Mouse (Mus musculus): ENCODE results near the gene Nap1l4. TPM values are rescaled to one million over a fixed set of nuclear protein-coding genes. Genes with fewer than 3 reads are reported as not detected.
A peak's percentile ranks its signal among the peaks of the same experiment; 100 is the strongest.

Nap1l4 gene
- polyA plus RNA-seq (2015; fragmentation: Nextera tagmentation; extraction: Ambion mirVana): 225 and 227 TPM in 2 replicates

- Histone ChIP-seq H3K4me2 (ENCODE audit: low read depth, low read length) (peak within 1 kb of the TSS; percentile 83), H3K4me1 (replicated peaks; ENCODE audit: control insufficient read depth, insufficient read depth, low read length) (peaks cover 19% of the 10 kb centered on the region), H3K4me3 (ENCODE audit: low read length) (peak within 1 kb of the TSS; percentile 98), H3K27me3 (ENCODE audit: control insufficient read depth, insufficient read depth, low read depth, low read length) (no peaks in the 10 kb centered on the region), H3K27ac (ENCODE audit: low read length) (peak within 1 kb of the TSS; percentile 92), H3K9ac (ENCODE audit: low read length) (peak within 1 kb of the TSS; percentile 91), H3K9me3 (ENCODE audit: control insufficient read depth, low read length) (no peaks in the 10 kb centered on the region), H3K36me3 (ENCODE audit: control insufficient read depth, insufficient read depth, low read length) (peaks cover 3% of the 10 kb centered on the region; the same call in 1 of the 2 replicates)
- under 1% methylated on average over 43 of the region's 43 CpGs for WGBS
- ATAC-seq (ENCODE audit: low read depth): peak; percentile 99
These were observed at the start of gene Nap1l4 for GRCm38 (mm10) chr7:143548976-143549457. TSS of gene Nap1l4 (minus strand) at chr7:143549106.

GRCm38 (mm10) chr7:143594865-143595264 lies 46.0 kb upstream of the Nap1l4 start:
- Histone ChIP-seq H3K9me3 (ENCODE audit: control insufficient read depth, low read length) (no peaks in the 10 kb centered on the region), H3K9ac (ENCODE audit: low read length) (no peak overlapping the region), H3K27me3 (ENCODE audit: control insufficient read depth, insufficient read depth, low read depth, low read length) (no peaks in the 10 kb centered on the region), H3K27ac (ENCODE audit: low read length) (no peak overlapping the region), H3K36me3 (ENCODE audit: control insufficient read depth, insufficient read depth, low read length) (peaks cover 4% of the 10 kb centered on the region; the same call in 1 of the 2 replicates), H3K4me1 (replicated peaks; ENCODE audit: control insufficient read depth, insufficient read depth, low read length) (peaks cover 10% of the 10 kb centered on the region), H3K4me2 (ENCODE audit: low read depth, low read length) (no peak overlapping the region), H3K4me3 (ENCODE audit: low read length) (no peak overlapping the region)
- 65% methylated on average over 5 of the region's 5 CpGs for WGBS
- no peak for ATAC-seq (ENCODE audit: low read depth)

- no peaks in the 10 kb centered on the region for H3K9me3 ChIP-seq (ENCODE audit: control insufficient read depth, low read length)
- H3K9ac ChIP-seq (ENCODE audit: low read length): no peak overlapping the region
- H3K36me3 ChIP-seq (ENCODE audit: control insufficient read depth, insufficient read depth, low read length): peaks cover 5% of the 10 kb centered on the region; the same call in 1 of the 2 replicates
- H3K27me3 ChIP-seq (ENCODE audit: control insufficient read depth, insufficient read depth, low read depth, low read length): no peaks in the 10 kb centered on the region
- H3K4me2 ChIP-seq (ENCODE audit: low read depth, low read length): no peak overlapping the region
- WGBS: 82% methylated on average over 10 of the region's 10 CpGs
- H3K4me1 ChIP-seq (replicated peaks; ENCODE audit: control insufficient read depth, insufficient read depth, low read length): no peaks in the 10 kb centered on the region
- H3K4me3 ChIP-seq (ENCODE audit: low read length): no peak overlapping the region
- no peak for ATAC-seq (ENCODE audit: low read depth)
- no peak overlapping the region for H3K27ac ChIP-seq (ENCODE audit: low read length)
These were observed 43.3 kb upstream of the Nap1l4 start for GRCm38 (mm10) chr7:143592255-143592654.

DNA sequence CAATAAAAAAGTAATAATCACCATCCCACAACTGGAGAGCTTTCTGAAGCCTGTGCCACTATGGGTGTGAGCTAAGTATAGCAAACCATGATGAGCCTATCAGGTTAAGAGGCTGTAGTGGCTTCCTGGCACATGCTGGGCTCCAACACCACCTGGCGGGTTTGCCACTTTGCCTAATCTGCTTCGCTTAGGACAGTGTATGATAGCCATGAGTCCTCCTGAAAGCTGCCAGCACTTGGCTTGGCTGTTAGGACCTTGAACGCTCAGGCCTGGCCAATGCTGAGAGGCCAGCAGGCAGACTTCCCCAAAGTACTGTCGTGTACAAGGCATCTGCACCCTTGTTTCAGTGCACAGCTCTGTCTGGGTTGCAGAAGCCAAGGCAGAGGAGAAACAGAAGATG lies 39.1 kb upstream of the Nap1l4 start:
- no peak overlapping the region for H3K4me3 ChIP-seq (ENCODE audit: low read length)
- H3K27me3 ChIP-seq (ENCODE audit: control insufficient read depth, insufficient read depth, low read depth, low read length): no peaks in the 10 kb centered on the region
- no peaks in the 10 kb centered on the region for H3K9me3 ChIP-seq (ENCODE audit: control insufficient read depth, low read length)
- no peak overlapping the region for H3K9ac ChIP-seq (ENCODE audit: low read length)
- ATAC-seq (ENCODE audit: low read depth): no peak
- no peak overlapping the region for H3K4me2 ChIP-seq (ENCODE audit: low read depth, low read length)
- H3K36me3 ChIP-seq (ENCODE audit: control insufficient read depth, insufficient read depth, low read length): peaks cover 18% of the 10 kb centered on the region
- 91% methylated on average over 4 of the region's 4 CpGs for WGBS
- no peaks in the 10 kb centered on the region for H3K4me1 ChIP-seq (replicated peaks; ENCODE audit: control insufficient read depth, insufficient read depth, low read length)
- no peak overlapping the region for H3K27ac ChIP-seq (ENCODE audit: low read length)

GRCm38 (mm10) chr7:143587586-143587985 lies 38.7 kb upstream of the Nap1l4 start:
- H3K27ac ChIP-seq (ENCODE audit: low read length): no peak overlapping the region
- no peaks in the 10 kb centered on the region for H3K4me1 ChIP-seq (replicated peaks; ENCODE audit: control insufficient read depth, insufficient read depth, low read length)
- H3K27me3 ChIP-seq (ENCODE audit: control insufficient read depth, insufficient read depth, low read depth, low read length): no peaks in the 10 kb centered on the region
- ATAC-seq (ENCODE audit: low read depth): no peak
- no peaks in the 10 kb centered on the region for H3K9me3 ChIP-seq (ENCODE audit: control insufficient read depth, low read length)
- H3K36me3 ChIP-seq (ENCODE audit: control insufficient read depth, insufficient read depth, low read length): peaks cover 18% of the 10 kb centered on the region
- H3K4me3 ChIP-seq (ENCODE audit: low read length): no peak overlapping the region
- WGBS: 83% methylated on average over 5 of the region's 5 CpGs
- H3K4me2 ChIP-seq (ENCODE audit: low read depth, low read length): no peak overlapping the region
- no peak overlapping the region for H3K9ac ChIP-seq (ENCODE audit: low read length)

- ATAC-seq (ENCODE audit: low read depth): peak; percentile 34; the same call in 1 of the 2 replicates
- Histone ChIP-seq H3K4me2 (ENCODE audit: low read depth, low read length) (no peak overlapping the region), H3K27me3 (ENCODE audit: control insufficient read depth, insufficient read depth, low read depth, low read length) (no peaks in the 10 kb centered on the region), H3K36me3 (ENCODE audit: control insufficient read depth, insufficient read depth, low read length) (peaks cover 23% of the 10 kb centered on the region), H3K4me3 (ENCODE audit: low read length) (no peak overlapping the region), H3K27ac (ENCODE audit: low read length) (no peak overlapping the region), H3K9me3 (ENCODE audit: control insufficient read depth, low read length) (no peaks in the 10 kb centered on the region), H3K4me1 (replicated peaks; ENCODE audit: control insufficient read depth, insufficient read depth, low read length) (no peaks in the 10 kb centered on the region), H3K9ac (ENCODE audit: low read length) (no peak overlapping the region)
- 32% methylated on average over 3 of the region's 3 CpGs for WGBS
These were observed 35.0 kb upstream of the Nap1l4 start for GRCm38 (mm10) chr7:143583956-143584355.

DNA sequence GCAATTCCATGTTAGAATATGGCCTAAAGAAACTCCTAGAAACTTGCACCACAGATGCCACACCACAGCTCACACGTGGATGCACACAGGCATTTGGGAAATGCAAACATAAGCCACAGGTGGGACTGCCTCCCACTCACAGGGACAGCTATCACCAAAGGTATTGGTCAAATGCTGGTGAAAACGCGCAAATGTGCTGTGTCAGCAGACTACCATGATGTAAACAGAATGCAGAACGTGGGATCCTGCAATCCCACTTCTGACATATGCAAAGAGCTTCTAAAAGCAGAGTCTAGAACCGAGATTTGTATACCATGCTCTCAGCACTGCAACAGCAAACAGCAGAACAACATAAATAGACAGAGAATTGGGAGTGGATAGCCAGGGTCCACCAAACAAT lies 34.1 kb upstream of the Nap1l4 start:
- no peak for ATAC-seq (ENCODE audit: low read depth)
- 89% methylated on average over 5 of the region's 5 CpGs for WGBS

DNA sequence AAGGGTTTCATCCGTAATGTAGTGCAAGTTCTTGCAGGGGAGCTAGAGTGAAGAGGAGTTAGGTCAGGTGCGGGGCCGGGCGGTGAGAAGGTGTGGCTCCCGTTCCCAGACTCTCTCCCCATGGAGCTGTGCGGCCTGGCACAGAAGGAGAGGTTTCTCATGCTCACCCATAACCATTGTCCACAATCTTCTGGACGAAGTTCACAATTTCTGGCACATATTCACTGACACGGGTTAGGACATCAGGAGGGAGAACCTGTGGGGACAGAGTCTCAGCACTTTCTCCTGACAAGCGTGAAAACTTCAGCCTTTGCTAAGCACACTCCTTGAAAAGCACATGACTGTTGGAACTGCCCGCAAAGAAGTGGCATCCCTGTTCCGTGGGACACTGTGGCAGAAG lies 26.8 kb upstream of the Nap1l4 start:
- no peak for ATAC-seq (ENCODE audit: low read depth)
- 94% methylated on average over 11 of the region's 11 CpGs for WGBS
- no peak overlapping the region for H3K4me2 ChIP-seq (ENCODE audit: low read depth, low read length)
- H3K9ac ChIP-seq (ENCODE audit: low read length): no peak overlapping the region
- no peak overlapping the region for H3K4me3 ChIP-seq (ENCODE audit: low read length)
- no peaks in the 10 kb centered on the region for H3K4me1 ChIP-seq (replicated peaks; ENCODE audit: control insufficient read depth, insufficient read depth, low read length)
- no peak overlapping the region for H3K27ac ChIP-seq (ENCODE audit: low read length)
- H3K27me3 ChIP-seq (ENCODE audit: control insufficient read depth, insufficient read depth, low read depth, low read length): no peaks in the 10 kb centered on the region
- H3K36me3 ChIP-seq (ENCODE audit: control insufficient read depth, insufficient read depth, low read length): peaks cover 50% of the 10 kb centered on the region
- no peaks in the 10 kb centered on the region for H3K9me3 ChIP-seq (ENCODE audit: control insufficient read depth, low read length)

More for the DNA sequence above, 34.1 kb upstream of the Nap1l4 start:
- H3K9ac ChIP-seq (ENCODE audit: low read length): no peak overlapping the region
- no peak overlapping the region for H3K4me3 ChIP-seq (ENCODE audit: low read length)
- H3K9me3 ChIP-seq (ENCODE audit: control insufficient read depth, low read length): no peaks in the 10 kb centered on the region
- H3K4me1 ChIP-seq (replicated peaks; ENCODE audit: control insufficient read depth, insufficient read depth, low read length): no peaks in the 10 kb centered on the region
- H3K27me3 ChIP-seq (ENCODE audit: control insufficient read depth, insufficient read depth, low read depth, low read length): no peaks in the 10 kb centered on the region
- peaks cover 23% of the 10 kb centered on the region for H3K36me3 ChIP-seq (ENCODE audit: control insufficient read depth, insufficient read depth, low read length)
- H3K4me2 ChIP-seq (ENCODE audit: low read depth, low read length): no peak overlapping the region
- no peak overlapping the region for H3K27ac ChIP-seq (ENCODE audit: low read length)

GRCm38 (mm10) chr7:143565648-143566039 lies 16.7 kb upstream of the Nap1l4 start:
- no peaks in the 10 kb centered on the region for H3K9me3 ChIP-seq (ENCODE audit: control insufficient read depth, low read length)
- H3K36me3 ChIP-seq (ENCODE audit: control insufficient read depth, insufficient read depth, low read length): peaks cover 43% of the 10 kb centered on the region
- no peak overlapping the region for H3K9ac ChIP-seq (ENCODE audit: low read length)
- H3K4me3 ChIP-seq (ENCODE audit: low read length): no peak overlapping the region
- no peak for ATAC-seq (ENCODE audit: low read depth)
- no peaks in the 10 kb centered on the region for H3K4me1 ChIP-seq (replicated peaks; ENCODE audit: control insufficient read depth, insufficient read depth, low read length)
- no peak overlapping the region for H3K27ac ChIP-seq (ENCODE audit: low read length)
- no peaks in the 10 kb centered on the region for H3K27me3 ChIP-seq (ENCODE audit: control insufficient read depth, insufficient read depth, low read depth, low read length)
- 90% methylated on average over 3 of the region's 3 CpGs for whole genome bisulfite sequencing
- no peak overlapping the region for H3K4me2 ChIP-seq (ENCODE audit: low read depth, low read length)
